Mouse (Mus musculus): ENCODE measurements at regions not wholly inside any gene's neighbourhood (a gene's known extent, or its start where the extent isn't known, plus 50 kb on each side); places are given as distances from the start of the nearest gene placed in this dataset.

- intact Hi-C loops (cut with DNase I) = no loop called here
- DNase-seq = no peak
Measured at GRCm38 (mm10) chr10:8023741-8024140, 67.7 kb upstream of the Tab2 start.

DNA sequence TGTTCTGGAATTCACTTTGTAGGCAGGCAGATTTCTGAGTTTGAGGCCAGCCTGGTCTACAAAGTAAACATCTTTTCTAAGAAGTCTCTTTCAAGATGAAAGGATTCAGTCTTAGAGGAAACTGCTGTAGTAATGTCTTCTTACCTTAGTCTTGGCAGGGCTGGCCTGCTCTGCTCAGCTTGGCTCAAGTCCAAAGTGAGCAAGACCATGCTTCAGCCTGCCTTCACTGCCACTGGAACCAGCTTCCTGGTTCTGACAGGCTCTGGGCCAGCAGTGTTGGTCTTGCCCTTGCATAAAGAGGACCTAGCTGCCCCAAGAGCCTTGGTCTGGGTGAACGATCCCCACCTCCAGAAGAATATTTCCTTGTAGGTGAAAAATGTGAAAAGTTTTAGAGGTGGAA, 65.9 kb upstream of the Tab2 start:
- DNase-seq = no peak

DNA sequence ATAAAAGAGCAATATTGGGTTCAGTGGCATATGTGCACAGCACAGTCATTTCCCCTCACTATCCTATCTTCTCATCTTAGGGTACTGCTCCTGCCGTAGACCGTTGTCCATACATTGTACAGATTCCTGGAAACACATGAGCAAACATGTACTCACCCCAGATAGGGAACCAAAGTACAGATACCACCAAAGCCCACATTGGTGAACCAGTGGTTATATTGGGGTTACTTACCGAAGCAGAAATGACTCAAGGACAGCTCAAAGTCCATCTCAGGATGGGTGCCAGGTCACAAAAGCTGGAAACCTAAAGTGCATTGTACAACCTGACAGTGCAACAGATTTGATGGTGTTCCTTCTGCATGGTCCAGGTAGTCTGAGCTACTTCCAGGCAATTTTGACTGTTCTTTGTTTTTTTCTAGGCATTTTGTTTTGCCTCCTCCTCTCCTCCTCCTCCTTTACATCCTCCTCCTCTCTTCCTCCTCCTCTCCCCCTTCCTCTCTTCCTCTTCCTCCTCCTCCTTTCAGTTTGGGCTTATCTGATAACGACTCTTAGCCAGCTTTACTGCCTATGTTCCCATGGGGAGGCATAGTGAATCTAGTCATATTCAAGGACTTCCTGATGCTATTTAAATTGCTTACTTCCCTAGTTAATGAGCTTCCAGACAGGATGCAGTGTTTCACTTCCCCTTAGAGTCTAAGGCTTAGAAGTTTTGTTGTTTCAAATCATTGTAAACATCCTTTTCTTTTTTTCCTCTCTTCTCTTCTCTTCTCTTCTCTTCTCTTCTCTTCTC, 65.1 kb upstream of the Tab2 start:
- intact Hi-C loops (cut with DNase I) = no loop called here
- no peak for DNase-seq

More for the DNA sequence above, 65.9 kb upstream of the Tab2 start:
- intact Hi-C loops (cut with DNase I) = no loop called here

DNA sequence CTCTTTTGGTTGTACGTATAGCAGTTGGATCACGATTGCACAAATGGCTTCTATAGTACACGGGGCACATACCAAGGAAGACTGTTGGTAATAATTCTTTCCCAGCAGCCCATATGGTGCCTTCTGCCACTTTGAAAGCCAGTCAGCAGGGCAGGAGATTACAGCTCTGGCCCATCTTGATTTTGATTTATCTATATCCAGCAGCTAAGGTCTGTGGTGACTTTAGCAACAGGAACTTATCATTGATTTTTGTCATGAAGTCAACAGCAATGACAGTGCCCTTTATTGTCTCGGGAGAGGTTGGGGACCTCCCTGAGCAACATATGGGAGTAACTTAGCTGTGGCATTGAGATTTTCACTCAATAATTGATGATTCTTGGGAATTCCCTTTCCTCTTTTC, 64.1 kb upstream of the Tab2 start:
- no peak for DNase-seq
- intact Hi-C loops (cut with DNase I) = no loop called here

DNA sequence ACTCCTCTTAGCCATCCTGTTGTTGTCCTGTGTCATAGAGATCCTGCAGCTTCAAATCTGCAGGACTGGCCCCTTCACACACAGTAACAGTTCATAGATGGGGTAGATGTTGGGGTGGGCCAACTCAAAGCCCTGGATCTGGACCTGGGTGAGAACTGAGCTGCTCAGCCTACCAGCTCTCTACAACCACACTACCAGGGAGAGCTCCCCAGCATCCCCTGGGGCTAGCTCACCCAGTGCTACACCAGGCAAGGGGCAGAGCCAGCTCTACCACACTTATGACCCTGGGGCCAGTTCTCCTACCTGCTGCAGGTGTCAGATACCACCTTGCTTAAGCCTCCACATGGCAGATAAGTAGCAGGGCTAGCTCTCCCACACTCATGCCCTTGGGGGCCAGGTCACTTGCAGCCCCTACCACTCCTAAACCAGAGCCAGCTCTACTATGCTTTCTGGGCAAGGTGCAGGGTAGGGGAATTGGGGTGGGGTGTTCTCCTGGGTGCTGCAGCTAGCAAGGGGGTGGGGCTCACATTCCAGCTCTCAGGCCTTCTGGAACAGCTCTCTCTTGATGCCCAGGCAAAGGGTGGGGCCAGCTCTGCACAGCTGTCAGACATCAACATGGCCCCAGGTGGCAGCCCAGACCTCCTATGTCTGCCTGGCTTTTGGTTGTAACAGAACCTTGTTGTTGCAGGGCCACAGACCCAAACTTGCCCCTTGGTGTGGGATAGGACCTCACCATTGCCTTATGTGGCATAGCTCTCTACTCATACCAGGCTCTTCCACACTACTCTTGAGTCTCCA, 62.4 kb upstream of the Tab2 start:
- intact Hi-C loops (cut with DNase I) = no loop called here
- no peak for DNase-seq

- no peak for DNase-seq
- intact Hi-C loops (cut with DNase I) = no loop called here
Measured at GRCm38 (mm10) chr10:8016741-8017140, 60.7 kb upstream of the Tab2 start.

DNA sequence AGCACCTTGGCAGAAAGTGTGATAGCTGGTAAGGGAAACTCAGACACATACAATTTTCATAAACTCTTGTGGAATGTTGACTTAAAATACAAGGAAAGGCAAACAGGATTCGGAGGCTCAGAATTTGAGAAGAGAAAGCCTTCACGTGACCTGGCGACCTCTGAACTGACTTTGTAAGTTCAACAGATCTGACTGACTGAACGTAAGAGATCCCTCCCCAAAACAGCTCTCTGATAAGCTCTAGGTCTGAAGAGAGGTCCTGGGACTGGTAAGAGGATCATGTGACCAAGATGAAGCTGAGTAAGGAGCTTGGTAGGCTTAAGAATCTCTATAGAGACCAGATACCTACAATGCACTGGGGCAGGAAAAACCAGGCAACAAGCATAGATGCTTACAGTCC, 55.7 kb upstream of the Tab2 start:
- no peak for DNase-seq
- intact Hi-C loops (cut with DNase I) = no loop called here

DNA sequence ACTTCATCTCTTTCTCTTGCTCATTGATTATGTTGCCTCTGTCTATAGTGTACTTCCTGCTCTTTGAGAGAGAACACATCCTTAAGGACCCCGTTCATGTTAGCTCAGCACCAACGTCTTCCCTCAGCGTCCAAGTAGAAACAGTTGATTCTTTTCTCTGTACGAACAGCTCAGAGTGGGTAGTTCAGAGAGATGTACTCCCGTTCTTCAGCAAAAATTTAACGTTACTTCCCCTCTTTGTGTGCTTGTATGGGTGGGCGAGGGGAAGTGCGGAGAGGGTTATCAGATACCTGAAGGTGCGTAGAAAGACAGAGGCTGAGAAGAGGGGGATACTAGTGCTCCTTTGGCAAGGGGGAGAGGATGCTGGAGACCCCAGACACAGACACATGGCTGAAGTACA, 55.1 kb upstream of the Tab2 start:
- intact Hi-C loops (cut with DNase I) = no loop called here
- DNase-seq = no peak

DNA sequence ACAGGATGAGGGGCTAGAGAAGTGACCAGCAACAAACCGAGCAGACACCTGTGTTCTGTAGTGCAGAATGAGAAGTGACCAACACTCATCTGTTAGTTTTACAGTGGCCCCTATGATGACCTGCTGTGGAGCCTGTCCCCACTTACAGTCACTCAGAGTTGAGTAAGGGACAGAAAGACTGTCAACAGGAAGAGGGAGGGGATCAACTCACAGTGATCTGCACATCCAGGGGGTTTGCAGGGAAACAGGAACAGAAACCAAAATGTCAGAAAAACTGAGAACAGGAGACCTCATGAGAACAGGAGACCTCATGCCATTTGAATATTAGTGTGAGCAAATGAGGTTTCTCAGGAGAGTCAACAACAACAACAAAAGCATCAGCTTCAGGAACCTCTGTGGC, 53.8 kb upstream of the Tab2 start:
- no peak for DNase-seq
- intact Hi-C loops (cut with DNase I) = no loop called here

DNA sequence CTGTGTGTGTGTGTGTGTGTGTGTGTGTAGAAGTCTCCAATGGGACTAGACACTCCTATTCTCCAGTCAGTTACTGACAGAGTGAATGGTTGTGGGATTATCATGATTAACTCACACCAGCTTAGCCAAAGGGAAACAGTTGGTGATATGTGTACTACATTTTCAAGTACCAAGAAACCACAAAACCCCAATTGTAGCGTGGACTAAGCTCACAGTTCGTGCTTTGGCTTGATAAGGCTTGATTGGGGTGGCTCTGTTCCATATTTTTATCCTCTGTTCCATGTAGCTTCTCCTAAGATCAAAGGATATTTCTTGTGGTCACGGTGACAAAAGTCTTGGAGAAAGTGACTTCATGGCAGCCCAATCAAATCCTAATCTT, 51.9 kb upstream of the Tab2 start:
- intact Hi-C loops (cut with DNase I) = no loop called here
- no peak for DNase-seq

DNA sequence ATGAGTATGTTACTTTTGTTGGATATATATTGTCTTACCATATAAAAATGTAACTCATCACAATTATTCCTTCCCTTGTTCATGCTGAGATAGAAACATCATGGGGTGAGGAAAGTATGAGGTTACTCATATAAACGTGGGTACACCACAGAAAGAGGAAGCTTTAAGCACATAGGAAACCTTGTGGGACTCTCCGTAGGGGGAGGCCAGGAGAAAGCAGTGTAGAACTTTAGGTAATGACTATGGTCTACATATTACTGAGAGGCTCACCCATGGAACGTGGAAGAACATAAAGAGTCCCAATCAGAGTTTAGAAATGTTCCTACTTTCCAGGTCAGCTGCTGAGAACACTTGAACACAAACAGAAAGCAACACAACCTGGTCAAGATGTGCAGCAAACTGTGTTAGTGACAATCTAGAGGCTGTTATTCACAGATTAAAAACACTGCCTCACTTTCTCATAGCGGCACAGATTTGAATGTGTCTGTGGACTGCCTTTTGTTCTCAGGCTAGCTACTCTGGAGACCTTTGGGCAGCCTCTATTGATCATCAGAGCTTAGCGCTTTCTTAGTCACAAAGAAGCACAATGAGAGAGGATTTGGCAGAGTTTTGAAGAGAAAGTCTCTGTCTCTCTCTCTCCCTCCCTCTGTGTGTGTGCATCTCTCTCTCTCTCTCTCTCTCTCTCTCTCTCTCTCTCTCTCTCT, 51.4 kb upstream of the Tab2 start:
- DNase-seq = no peak
- intact Hi-C loops (cut with DNase I) = no loop called here
